Mouse (Mus musculus) gastrocnemius, adult 18-20 months (tissue): ENCODE results near the gene Tmem38a. TPM values are rescaled to one million over a fixed set of nuclear protein-coding genes. Genes with fewer than 3 reads are reported as not detected.
A peak's percentile ranks its signal among the peaks of the same experiment; 100 is the strongest.

Experiments used
- DNase-seq: peaks from one replicate; pipeline ENCODE4 v3.0.0; 2021; ENCODE audit warnings: low spot score
- long read RNA-seq, 2 experiments: library from polyadenylated mRNA; stranded (forward); transcript quantifications; one replicate each; pipeline ENCODE4 v2.0.0; 2021
- total RNA-seq, 2 experiments: library from RNA; stranded (reverse); gene quantifications; 2 replicates each; pipeline ENCODE4 v1.2.3; 2021

Tmem38a gene
- 1,000 to 10,000 TPM; 1,126 to 1,216 TPM for total RNA-seq
- long read RNA-seq, experiment 1, transcript Tmem38a-201 (6 exons, 2,124 nt): major isoform, 2,256 of 2,707 reads
- long read RNA-seq, experiment 1, partial matches to known transcripts: 51 of 2,707 reads
- long read RNA-seq, experiment 1, other reads (novel, unspliced or antisense): 398 of 2,707 reads
- long read RNA-seq, experiment 2, transcript Tmem38a-201 (6 exons, 2,124 nt): major isoform, 1,696 of 2,035 reads
- long read RNA-seq, experiment 2, partial matches to known transcripts: 42 of 2,035 reads
- long read RNA-seq, experiment 2, other reads (novel, unspliced or antisense): 297 of 2,035 reads

DNA sequence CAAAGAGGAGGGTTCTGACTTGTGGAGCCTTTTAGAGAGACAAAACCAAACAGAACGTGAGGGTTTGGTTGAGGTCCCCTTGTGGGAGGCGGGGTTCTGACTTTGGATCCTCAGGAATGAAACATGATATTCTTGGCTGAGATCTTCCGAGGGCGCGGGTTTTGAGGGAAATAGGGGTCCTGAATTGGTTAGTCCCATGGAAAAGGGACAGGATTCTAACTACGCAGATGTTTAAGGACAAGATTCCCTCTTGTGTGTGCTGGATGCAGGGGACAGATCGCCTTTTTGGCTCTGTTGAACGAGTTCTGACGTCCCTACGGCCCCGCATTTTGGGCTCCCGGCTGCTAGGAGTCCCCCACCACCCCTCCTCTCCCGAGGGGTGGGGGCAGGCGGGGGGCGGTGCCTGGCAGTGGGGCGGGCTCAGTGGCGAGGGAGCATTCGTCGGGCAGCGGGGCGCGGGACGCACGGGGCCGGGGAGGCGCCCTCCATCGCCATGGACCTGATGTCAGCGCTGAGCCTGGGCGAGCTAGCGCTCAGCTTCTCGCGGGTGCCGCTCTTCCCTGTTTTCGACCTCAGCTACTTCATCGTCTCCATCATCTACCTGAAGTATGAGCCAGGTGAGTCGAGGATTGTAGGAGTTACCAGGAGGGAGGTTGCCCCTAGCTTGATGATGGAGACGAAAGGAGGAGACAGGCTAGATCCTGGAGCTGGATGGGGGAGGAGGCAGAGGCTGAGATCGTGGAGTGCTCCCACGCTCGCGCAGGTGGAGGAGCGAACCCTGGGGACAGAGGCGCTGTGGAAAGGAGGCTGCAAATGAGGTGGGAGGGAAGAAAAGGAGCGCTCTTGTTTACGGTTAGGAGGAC lies at the start of gene Tmem38a:
Gene Tmem38a, plus strand, starts transcription at position 445 of the 863 bp plus-strand sequence.
- peak; percentile 85 for DNase-seq

DNA sequence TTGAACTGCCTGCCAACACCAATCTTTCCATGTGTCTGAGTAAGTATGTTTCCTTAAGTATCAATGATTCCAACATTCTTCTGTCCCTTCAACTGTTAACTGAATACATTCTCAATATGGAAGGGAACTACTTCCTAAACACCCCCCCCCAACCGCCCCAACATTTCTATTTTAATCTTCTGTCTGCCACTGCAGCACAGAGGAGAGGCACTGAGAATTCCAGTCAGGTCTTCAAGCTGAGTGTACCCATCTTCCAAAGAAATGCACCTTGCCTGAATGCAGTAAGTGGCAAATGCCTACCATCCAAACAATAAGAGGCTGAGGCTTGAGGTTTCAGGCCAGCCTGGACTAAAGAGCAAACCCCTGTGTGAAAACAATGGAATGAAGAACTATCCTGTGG lies 39.8 kb upstream of the Tmem38a start:
- no peak for DNase-seq

DNA sequence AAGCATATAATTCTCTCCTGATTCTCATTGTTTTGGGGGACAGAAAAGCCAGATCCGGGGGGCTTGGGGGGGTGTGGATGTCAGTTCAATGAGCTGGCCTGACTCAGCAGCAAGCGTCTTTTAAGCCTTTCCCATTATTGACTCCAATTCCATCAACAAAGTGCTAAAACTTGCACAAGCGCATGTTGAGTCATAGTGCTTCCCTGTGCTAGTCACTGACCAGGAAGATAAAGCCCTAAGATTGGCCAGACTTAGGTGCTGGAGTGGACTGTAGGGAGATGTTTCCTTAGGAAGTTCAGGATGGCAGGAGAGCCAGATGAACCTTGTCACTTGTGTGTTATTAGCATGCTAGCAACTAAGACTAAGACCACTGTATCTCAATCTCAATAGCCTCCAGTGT lies 37.0 kb upstream of the Tmem38a start:
- no peak for DNase-seq

DNA sequence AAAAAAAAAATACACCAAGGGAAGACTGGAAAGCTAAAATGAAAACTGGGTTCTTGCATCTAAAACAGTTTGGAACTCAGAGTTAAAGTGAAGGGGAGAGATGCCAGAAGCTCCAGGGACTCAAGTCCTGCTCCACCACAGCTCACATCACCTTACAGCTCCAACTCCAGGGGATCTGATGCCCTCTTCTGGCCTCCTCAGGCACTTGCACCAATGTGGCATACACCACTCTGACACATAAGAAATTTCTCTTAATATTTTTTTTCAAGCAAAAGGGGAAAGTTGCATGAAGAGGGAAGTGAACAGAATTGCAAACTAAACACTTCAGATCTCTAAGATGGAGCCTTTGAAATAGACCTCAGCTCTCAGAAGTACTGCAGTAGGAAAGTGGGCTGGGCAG lies 32.6 kb upstream of the Tmem38a start:
- DNase-seq: no peak

DNA sequence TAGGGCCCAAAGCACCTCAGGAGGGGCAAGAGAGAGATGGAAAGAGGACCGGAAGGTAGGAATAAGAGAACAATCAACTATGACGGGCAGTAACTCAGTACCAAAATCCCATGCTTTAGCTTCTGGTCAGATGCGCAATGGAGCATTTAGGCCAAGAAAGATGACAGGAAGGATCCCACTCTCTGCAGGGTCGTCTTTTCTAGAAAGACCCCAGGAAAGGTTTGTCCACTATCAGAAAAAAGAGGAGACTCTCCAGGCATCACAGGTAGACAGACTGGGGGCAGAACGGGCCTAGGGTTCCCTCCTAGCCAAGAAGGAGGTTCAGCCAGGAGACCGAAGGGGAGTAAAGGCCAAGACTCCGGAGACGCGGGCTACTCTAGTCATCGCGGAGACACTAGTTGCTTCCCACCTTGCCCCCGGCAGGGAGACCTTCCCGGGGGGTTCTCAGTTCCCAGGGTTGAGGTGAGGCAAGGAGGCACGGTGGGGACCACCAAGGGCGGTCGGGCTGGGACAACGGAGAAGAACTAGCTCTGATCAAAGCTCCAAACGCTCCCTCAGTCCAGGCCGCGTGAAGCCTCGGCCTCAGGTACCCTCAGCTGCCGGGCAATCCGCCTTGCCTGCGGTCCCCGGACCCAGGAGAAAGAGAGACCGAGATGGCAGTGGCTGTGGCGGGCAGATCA lies 24.6 kb upstream of the Tmem38a start:
- DNase-seq: no peak

DNA sequence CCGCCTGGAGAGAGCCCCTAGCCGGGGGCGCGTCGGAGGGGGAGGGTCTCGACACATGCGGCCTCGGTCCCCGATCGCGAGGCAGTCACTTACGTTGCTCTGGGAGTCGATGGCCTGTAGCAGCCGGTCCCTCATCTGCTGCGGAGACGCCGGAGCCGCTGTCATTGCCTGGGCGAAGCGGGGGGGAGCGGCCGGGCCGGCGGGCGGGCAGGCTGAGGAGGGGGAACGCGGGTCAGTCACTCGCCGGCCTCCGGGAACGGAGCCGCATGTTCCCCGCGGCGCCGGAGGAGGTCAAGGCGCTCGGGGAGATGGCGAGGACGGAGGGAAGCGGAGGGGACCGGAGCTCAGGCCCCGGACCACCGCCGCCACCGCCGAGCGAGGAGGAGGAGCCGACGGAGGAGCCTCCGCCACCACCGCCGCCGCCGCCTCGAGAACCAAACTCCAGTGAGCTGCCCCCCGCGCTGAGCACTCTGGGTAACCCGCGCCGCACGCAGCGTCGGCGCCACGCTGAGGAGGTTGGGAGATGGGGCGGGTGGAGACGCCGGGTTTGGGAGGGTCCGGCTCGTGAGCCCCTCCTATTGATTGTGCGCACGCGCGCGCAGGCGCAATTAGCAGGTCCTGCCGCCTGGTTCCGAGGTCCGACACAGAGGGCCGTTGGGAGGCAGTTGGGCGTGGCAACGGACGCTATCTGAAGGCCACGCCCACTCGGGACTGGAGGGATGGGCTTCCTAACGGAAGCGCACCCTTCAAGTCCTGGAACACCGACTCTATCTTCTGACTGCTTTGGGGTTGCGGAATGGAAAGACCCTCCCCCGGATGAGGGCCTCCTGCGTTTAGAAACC lies 23.8 kb upstream of the Tmem38a start, which contains the start of gene Med26:
Gene Med26, minus strand, starts transcription at position 469 of the 842 bp plus-strand sequence.
- peak; percentile 98 for DNase-seq

DNA sequence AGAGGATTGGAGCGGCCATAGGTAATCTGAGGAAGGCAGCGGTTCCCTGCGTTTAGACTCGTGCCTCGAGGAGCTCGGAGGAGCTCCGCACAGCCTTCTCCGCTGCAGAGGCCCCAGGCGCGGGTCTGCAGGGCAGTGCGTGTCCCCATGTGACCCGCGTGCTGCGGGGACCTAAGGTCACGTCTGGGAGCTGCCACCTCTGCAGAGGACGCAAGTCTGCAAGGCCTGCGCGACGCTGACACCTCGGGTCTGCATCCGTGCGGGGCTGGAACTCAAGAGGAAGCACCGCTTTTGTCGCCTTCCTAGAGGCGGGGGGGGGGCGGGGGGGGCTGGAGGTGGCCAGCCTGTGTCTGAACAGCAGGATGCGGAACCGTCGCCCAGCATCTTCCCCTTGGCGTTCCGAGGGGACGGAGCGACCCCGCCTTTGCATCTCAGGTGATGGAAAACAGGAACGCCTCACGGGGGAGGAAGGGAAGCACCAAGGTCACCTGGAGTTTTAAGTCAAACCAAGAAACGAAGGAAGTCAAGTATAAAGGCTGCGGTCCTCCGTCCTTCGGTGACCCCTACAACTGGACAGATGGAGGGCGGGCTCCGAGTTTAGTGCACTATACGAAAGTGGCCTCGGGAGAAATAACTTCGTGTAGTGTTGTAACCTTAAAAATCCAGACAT lies 23.1 kb upstream of the Tmem38a start:
- DNase-seq: peak; percentile 9

DNA sequence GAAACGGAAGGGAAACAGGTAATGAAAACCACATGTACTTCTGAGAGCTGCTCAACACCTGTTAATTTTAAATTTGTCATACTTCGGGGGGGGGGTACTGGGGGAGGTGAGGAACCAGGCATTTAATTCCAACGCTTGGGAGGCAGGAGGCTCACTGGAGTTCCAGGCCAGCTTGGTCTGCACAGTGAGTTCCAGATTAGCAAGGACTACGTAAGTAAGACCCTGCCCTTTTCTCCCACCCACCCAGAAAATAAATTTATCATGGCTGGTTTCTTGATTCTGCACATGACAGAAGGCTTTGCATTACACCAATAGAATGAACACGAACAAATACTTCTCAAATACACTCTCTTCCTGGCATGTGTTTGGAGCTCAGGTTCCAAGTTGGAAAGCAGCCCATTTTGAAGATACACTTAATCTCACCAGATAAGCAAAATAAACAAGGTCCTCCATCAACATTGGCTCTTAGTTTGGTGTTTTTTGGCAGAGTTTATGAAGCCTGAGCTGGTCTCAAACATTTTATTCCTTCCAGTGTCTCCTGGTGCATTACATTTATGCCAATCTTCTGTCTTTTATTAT lies 22.5 kb upstream of the Tmem38a start:
- no peak for DNase-seq

DNA sequence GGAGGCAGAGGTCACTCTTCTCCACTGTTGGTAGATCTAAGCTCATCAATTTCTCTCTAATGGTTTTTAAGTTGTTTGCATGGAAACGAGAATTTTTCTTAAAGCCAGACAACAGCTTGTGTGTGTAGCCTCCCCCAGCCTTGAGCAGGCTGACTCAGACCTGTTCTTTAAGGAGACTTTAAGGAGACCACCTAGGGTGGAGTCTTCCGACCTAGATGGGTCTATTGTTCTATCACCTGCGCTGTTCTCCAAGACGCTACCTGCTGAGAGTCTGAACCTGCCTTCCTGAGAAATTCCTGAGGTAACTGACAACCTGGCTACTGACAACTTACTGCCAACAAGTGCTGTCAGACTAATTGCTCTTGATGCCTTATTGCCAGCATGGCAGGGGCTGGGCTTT lies 16.1 kb upstream of the Tmem38a start:
- no peak for DNase-seq

DNA sequence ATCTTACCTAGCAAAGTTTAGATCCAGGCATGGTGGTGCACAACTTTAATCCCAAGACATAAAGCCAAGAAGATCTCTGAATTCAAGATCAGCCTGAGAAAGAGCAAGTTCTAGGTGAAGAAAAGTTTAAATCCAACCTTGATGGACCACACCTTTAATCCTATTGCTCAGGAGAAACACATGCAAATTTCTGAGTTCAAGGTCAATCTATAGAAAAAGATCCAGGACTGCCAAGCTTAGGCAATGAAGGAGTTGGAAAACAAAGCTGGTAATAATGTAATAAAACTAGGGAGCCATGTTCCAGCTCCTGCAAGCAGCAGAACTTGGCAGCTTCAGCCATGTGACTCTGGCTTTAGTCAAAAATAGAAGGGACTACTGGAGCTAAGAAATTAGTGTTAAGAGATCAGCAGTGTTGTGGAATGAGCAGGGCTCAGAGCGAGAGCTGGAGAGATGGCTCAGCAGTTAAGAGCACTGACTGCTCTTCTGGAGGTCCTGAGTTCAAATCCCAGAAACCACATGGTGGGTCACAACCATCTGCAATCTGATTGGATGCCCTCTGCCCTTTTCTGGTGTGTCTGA lies 10.7 kb upstream of the Tmem38a start:
- peak; percentile 53 for DNase-seq

DNA sequence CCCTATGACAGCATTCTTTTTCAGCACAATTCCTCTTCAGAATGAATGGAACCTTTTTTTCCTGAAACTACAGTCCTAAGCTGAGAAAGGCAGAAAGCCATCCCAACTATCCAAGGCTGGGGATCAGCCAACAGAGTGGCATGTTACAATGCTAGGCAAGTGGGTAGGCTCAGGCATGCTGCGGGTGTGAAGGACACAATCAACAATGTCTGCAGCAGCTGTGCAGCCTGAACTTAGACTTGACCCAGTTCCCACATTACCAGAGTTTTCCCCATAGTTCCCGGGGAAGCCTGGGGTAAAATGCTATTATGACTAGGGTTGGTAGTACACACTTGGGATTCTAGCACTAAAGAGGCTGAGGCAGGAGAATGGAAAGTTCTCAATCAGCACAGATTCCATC lies 5.9 kb upstream of the Tmem38a start:
- no peak for DNase-seq

DNA sequence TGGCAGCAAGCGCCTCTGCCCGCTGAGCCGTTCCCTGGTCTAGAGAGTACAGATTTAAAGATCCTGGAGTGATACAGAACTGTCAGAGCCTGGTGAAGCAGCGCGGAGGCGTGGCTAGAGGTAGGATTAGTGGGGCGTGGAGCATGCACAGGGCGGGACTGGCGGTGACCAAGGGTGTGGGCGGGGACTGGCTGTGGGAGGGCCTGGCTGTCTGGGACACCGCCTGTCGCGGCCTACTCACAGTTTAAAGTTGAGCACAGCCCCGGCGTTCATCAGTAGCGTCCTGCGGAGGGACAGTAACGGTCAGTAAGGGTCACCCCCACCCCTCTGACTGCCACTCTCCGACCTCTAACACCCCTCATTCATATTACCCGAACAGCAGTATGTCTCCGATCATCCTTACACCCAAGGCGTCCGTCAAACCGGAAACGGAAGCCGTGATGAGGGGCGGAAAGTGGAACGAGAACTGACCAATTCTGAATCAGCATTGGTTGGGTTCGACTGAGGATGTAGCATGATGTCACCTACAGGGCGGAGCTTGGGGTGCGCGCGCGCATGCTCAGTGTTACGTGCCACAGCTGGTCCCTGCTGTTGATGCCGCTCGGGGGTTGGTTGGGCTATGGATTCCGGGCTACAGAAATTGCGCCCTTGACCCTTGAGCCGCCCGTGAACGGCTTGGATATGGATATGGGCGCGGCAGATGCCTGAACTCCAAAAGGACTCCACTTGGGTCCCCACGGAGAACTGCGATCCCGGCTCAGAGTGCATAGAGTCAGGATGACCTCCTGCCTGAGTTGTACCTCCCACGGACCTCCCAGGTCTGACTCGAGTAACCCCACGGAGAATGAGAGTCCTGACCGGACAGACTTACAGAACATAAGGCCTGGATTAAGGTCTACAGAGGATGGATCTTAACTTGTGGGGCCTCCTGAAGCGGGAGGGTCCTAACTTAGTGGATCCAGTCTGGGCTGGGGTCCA lies 933 bp upstream of the Tmem38a start, which contains the start of gene Smim7:
Gene Smim7, minus strand, starts transcription at position 456 of the 978 bp plus-strand sequence.
- DNase-seq: peak; percentile 99

DNA sequence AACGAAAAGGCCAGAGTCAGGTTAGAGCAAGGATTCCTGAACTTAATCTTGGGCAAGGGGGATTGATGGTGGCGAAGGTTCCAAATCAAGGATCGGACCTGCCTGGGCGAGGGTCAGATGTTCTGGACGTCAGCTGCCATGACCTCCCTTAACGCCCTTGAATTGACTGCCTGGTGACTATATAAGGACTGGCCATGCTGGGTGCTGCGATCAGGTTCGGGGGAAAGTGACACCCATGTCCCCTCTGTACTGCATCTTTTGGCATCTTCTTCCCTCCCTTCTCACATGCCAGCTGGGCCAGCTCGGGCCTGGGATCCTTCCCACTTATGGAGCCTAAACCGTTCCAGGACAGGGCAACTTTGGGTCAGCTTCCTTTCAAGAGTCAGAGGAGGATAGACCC lies 652 bp downstream of the Tmem38a start:
- peak; percentile 87 for DNase-seq

DNA sequence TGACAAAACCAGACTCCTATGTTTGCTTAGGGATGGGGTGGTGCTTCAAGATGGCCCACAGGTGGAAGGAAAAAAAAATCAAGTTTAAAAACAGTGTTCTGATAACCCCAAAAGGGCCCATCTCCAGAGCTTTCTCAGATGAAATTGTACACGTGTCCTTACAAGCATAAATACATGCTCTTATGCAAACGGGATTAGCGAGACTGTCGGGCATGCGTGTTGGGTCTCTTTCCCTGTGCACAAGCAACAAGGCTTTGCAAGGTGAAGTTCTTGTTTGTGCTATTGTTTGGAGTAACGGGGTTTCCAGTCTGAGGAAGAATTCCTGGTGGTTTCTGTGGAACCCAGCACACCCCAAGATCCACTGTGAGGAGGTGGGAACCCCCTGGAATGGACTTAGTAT lies 1.6 kb downstream of the Tmem38a start:
- no peak for DNase-seq

DNA sequence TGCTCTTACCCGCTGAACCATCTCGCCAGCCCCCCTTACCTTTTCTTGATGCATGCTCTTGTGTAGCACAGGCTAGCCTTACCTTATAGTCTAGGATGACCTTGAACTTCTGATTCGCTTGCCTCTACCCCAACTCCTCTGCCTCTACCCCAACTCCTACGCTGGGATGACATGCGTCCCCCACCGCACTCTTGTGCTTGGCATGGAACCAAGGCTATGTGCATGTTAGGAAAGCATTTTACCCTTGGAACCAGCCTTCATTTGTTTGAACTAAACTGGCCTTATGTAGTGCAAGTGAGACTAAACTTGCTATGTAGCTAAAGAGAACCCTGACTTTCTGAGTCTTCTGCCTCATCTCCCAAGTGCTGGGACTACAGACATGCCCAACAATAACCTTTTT lies 4.1 kb downstream of the Tmem38a start:
- no peak for DNase-seq

DNA sequence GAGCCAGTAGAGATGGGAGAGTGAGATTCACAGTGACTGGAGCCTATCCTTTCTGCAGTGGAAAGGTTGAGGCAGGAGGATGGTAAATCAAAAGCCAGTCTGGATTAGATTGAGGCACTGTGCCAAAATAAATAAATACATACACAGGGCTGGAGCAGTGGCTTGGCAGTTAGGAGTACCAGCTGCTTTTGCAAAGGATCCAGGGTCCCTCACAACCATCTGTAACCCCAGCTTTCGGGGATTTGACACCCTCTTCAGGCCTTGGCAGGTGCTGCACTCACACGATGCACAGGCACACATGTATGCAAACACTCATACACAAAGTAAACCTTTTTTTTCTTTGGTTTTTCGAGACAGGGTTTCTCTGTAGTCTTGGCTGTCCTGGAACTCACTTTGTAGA lies 5.4 kb downstream of the Tmem38a start:
- no peak for DNase-seq

DNA sequence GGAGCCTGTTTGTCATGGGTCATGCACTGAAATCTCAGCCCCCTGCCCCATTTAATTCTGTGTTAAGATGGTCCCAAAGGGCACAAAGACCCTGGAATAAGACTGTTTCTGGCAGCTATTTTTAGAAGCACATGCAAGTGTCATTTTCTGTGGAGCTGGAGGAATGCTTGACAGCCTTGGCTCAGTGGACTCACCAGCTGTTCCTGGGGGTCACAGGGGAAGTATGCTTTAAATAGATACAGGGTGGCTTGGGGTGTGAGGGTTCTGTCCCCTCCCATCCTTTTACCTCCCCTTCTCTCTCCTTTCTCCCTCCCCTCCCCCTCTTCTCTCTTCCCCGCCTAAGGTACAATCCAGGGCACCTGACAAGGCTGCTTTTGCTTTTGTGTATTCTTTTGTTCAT lies 6.1 kb downstream of the Tmem38a start:
- DNase-seq: peak; percentile 71

DNA sequence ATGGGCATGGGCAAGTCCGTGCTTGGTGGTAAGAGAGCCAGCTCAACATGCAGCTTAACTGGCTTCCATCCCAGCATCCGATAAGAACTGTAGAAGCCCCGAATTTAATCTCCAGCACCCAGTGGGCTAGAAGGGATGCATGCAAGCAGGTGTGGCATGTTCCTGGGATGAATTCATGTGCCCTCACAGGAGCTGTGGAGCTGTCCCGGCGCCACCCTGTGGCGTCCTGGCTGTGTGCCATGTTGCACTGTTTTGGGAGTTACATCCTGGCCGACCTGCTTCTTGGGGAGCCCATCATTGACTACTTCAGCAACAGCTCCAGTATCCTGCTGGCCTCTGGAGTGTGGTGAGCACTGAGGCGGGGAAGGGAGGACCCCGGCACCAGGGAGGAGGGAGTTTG lies 7.5 kb downstream of the Tmem38a start:
- DNase-seq: no peak
